Mouse (Mus musculus): Measurements from ENCODE around the gene Sc5d.

DNA sequence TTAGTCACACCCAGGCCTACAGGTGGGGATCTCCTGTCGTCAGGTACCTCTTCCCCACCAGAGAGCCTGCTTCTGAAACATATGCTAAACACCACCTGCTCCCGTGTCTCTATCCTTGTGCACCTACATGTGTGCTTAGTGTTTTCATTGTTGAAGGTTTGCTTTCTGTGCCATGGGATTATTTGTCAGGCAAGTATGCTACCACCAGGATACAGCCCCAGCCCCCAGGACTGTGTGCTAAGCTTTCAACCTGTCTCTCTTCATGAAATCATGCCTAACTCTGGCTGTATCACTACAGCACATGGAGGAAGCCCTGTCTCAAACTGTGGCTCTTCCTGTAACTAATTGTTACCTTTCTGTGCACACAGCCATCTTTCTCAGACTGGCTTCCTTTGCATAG is 30.1 kb upstream of the Sc5d start:
- no peak for TF ChIP-seq POLR2A (IDR thresholded peaks at IDR 0.05; ENCODE audit: borderline replicate concordance, extremely low read depth, insufficient read depth, insufficient read length, poor library complexity, severe bottlenecking)
- TF ChIP-seq CTCF (IDR thresholded peaks at IDR 0.05; ENCODE audit: borderline replicate concordance, extremely low read depth, insufficient read depth, insufficient read length), result no peak
